Mouse (Mus musculus): ENCODE measurements around the gene Tmem178.

The Tmem178 gene

GRCm38 (mm10) chr17:80944530-80945198 lies at the start of gene Tmem178:
Gene Tmem178, plus strand, starts transcription at chr17:80944632.
- DNase-seq (ENCODE audit: low spot score in 2 of 2) = no peak

GRCm38 (mm10) chr17:80896481-80896880 lies 48.0 kb upstream of the Tmem178 start:
- no peak for DNase-seq (ENCODE audit: low spot score in 2 of 2)

GRCm38 (mm10) chr17:80897709-80898440 lies 46.6 kb upstream of the Tmem178 start:
- DNase-seq (ENCODE audit: low spot score in 2 of 2) = no peak

- no peak for DNase-seq (ENCODE audit: low spot score in 2 of 2)
These were observed 44.8 kb upstream of the Tmem178 start for GRCm38 (mm10) chr17:80899513-80900199.

GRCm38 (mm10) chr17:80900200-80900520 lies 44.3 kb upstream of the Tmem178 start:
- no peak for DNase-seq (ENCODE audit: low spot score in 2 of 2)

- no peak for DNase-seq (ENCODE audit: low spot score in 2 of 2)
These were observed 42.5 kb upstream of the Tmem178 start for GRCm38 (mm10) chr17:80901885-80902284.

GRCm38 (mm10) chr17:80903121-80903875 lies 41.1 kb upstream of the Tmem178 start:
- no peak for DNase-seq (ENCODE audit: low spot score in 2 of 2)

- no peak for DNase-seq (ENCODE audit: low spot score in 2 of 2)
These were observed 40.4 kb upstream of the Tmem178 start for GRCm38 (mm10) chr17:80904061-80904460.

- no peak for DNase-seq (ENCODE audit: low spot score in 2 of 2)
These were observed 28.8 kb upstream of the Tmem178 start for GRCm38 (mm10) chr17:80915666-80916065.

- DNase-seq (ENCODE audit: low spot score in 2 of 2) = no peak
These were observed 25.2 kb upstream of the Tmem178 start for GRCm38 (mm10) chr17:80919261-80919660.

GRCm38 (mm10) chr17:80921286-80922134 lies 22.9 kb upstream of the Tmem178 start:
- DNase-seq (ENCODE audit: low spot score in 2 of 2) = peak in 1 of 2 experiments; percentile 47

- DNase-seq (ENCODE audit: low spot score in 2 of 2) = no peak
These were observed 18.9 kb upstream of the Tmem178 start for GRCm38 (mm10) chr17:80925554-80925953.

- DNase-seq (ENCODE audit: low spot score in 2 of 2) = no peak
These were observed 17.3 kb upstream of the Tmem178 start for GRCm38 (mm10) chr17:80927151-80927550.

- no peak for DNase-seq (ENCODE audit: low spot score in 2 of 2)
These were observed 11.7 kb upstream of the Tmem178 start for GRCm38 (mm10) chr17:80932716-80933115.

GRCm38 (mm10) chr17:80933401-80934029 lies 10.9 kb upstream of the Tmem178 start:
- no peak for DNase-seq (ENCODE audit: low spot score in 2 of 2)

- DNase-seq (ENCODE audit: low spot score in 2 of 2) = no peak
These were observed 8.5 kb upstream of the Tmem178 start for GRCm38 (mm10) chr17:80935807-80936519.

- no peak for DNase-seq (ENCODE audit: low spot score in 2 of 2)
These were observed 7.9 kb upstream of the Tmem178 start for GRCm38 (mm10) chr17:80936521-80936920.

- peak in 1 of 2 experiments; percentile 38 for DNase-seq (ENCODE audit: low spot score in 2 of 2)
These were observed 4.6 kb upstream of the Tmem178 start for GRCm38 (mm10) chr17:80939833-80940232.

GRCm38 (mm10) chr17:80941857-80942256 lies 2.6 kb upstream of the Tmem178 start:
- no peak for DNase-seq (ENCODE audit: low spot score in 2 of 2)

Measured in right cerebral cortex, adult 2 months (tissue).